Mouse (Mus musculus) ES-E14 (cell line): ENCODE measurements around the gene Fam172a. TPM values are rescaled to one million over a fixed set of nuclear protein-coding genes. Genes with fewer than 3 reads are reported as not detected.

Experiments
- DNase-seq: peaks from one replicate; pipeline ENCODE4 v3.0.0-alpha.2; 2013; ENCODE audit warnings: low read depth, low spot score
- H3K27ac ChIP-seq: 2 replicates; pipeline ENCODE4 v1.5.1; 2012; ENCODE audit warnings: low read depth, mild to moderate bottlenecking, low read length, moderate library complexity, mixed read lengths; ENCODE audit not compliant: poor library complexity, insufficient read depth, severe bottlenecking
- H3K36me3 ChIP-seq: 2 replicates; pipeline ENCODE4 v1.6.1; 2012; ENCODE audit warnings: mild to moderate bottlenecking, low read length, moderate library complexity, mixed read lengths; ENCODE audit not compliant: control insufficient read depth, poor library complexity, insufficient read depth, severe bottlenecking
- H3K4me1 ChIP-seq, 2 experiments: fragments of 150-350 bp in 1 of 2; sonication (generic) in 1 of 2; 2 replicates each; pipeline ENCODE4 v1.6.1; 2012; ENCODE audit warnings: low read length in 2 of 2, mild to moderate bottlenecking in 1 of 2, mixed read lengths in 1 of 2; ENCODE audit not compliant: control insufficient read depth in 2 of 2, insufficient read depth in 2 of 2, poor library complexity in 1 of 2
- H3K4me3 ChIP-seq, 2 experiments: fragments of 150-350 bp in 1 of 2; sonication (generic) in 1 of 2; 2 replicates each; pipeline ENCODE4 v1.5.1; 2012; ENCODE audit warnings: low read length in 2 of 2, low read depth in 1 of 2, mild to moderate bottlenecking in 1 of 2, mixed read lengths in 1 of 2; ENCODE audit not compliant: insufficient read depth in 1 of 2, poor library complexity in 1 of 2, severe bottlenecking in 1 of 2
- H3K9ac ChIP-seq: 2 replicates; pipeline ENCODE4 v1.6.1; 2012; ENCODE audit warnings: low read depth, mild to moderate bottlenecking, low read length, mixed read lengths; ENCODE audit not compliant: poor library complexity, insufficient read depth, severe bottlenecking
- H3K9me3 ChIP-seq: fragments of 150-350 bp; sonication (generic); 2 replicates; pipeline ENCODE4 v1.6.1; 2012; ENCODE audit warnings: low read depth, mild to moderate bottlenecking, low read length; ENCODE audit not compliant: control insufficient read depth, insufficient read depth
- CHD2 ChIP-seq: IDR thresholded peaks from 2 replicates; pipeline ENCODE4 v1.6.1; 2014; ENCODE audit warnings: mild to moderate bottlenecking, low read depth, low read length, inconsistent platforms
- HCFC1 ChIP-seq: IDR thresholded peaks from 2 replicates; pipeline ENCODE4 v1.6.1; 2012; ENCODE audit warnings: low read length, inconsistent platforms, borderline replicate concordance; ENCODE audit not compliant: insufficient read depth
- MAFK ChIP-seq: IDR thresholded peaks from 2 replicates; pipeline ENCODE4 v1.6.1; 2014; ENCODE audit warnings: mild to moderate bottlenecking, low read depth, low read length, inconsistent platforms; ENCODE audit not compliant: insufficient read depth
- ZC3H11A ChIP-seq: IDR thresholded peaks from 2 replicates; pipeline ENCODE4 v1.6.1; 2012; ENCODE audit warnings: low read depth, mild to moderate bottlenecking, inconsistent platforms, low read length, borderline replicate concordance
- ZNF384 ChIP-seq: IDR thresholded peaks from 2 replicates; pipeline ENCODE4 v1.6.1; 2012; ENCODE audit warnings: low read depth, low read length, inconsistent platforms
- in situ Hi-C, 2 experiments: fragments of 600-800 bp; cut with MboI; formaldehyde crosslinking; loops; one replicate each; pipeline ENCODE4 v1.15.1; 2025; ENCODE audit warnings: low sequenced_read_pairs in 2 of 2, inconsistent platforms in 1 of 2; ENCODE audit not compliant: unreplicated experiment in 2 of 2
- total RNA-seq: library from RNA; depleted of rRNA; stranded (reverse); fragments of 300-350 nt; gene quantifications from 2 replicates; pipeline ENCODE4 v1.2.3, GENCODE M21; 2012

Fam172a gene
- total RNA-seq, 1 experiment: 8.7 TPM

DNA sequence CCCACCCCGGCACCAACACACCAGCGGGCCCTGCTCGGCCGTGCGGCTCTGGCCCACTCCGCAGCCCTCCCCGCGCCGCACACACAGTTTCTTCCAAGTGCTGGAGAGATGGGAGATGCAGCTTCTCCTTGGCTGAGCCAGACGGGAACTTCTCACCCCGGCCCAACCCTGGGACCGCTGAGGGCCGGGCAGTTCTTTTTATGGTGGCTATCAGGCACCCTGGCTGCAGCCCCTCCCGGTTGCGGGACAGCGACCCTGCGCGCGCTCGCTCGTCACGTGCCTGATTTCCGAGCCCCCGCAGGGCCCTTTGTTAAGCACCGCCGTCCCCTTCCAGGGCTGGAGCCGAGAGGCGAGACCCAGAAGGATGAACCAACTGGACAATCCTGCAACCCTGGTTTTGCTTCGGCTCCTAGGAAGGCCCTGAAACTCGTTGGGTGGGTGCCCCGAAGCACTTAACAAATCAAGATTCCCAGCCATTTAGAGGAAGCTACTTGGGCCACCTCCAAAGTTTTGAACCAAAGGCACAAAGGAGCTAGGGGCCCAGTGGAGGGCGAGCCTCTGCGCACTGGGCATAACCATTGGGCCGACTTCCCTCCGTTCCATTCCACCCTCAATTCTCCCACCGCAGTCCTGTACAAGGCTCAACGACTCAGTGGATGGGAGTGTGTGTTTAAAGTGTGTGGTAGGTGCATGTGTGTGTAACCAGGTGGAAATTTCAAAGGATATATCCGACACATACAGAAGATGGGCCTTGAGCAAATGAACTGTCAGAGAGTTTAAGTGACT is 477.7 kb downstream of the Fam172a start:
- in situ Hi-C loops: loop anchor here in 1 of 2 experiments (10.0 to 25.0 kb wide), 2 partner anchors 195 to 1342 kb away; no protein-coding TSS in a partner anchor
- DNase-seq: no peak
- Histone ChIP-seq H3K27ac (no peak overlapping the region), H3K36me3 (no peaks in the 10 kb centered on the region), H3K4me3 (peak overlapping the region; percentile 39 to 56), H3K4me1 (no peaks in the 10 kb centered on the region), H3K9me3 (no peaks in the 10 kb centered on the region), H3K9ac (no peak overlapping the region)
- TF ChIP-seq MAFK (no peak), CHD2 (no peak), ZNF384 (no peak), HCFC1 (no peak), ZC3H11A (no peak)

DNA sequence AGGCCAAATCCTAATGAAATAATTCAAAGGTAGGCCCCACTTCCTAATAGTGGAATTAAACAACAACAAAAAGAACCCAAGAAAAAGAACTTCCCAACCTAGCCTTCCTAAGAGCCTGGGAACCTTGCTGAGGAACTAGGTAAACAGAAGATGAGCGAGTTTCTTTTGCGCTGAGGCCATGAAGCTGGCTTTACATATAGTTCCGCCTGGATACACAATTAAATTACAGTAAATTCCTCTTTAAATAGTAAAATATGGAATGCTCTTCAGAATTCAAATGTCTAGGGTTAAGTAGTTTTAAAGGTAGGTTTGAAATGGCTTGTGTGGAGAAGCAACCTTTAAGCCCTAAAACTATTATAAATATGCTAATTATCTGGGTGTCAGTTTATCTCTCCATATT is 478.4 kb downstream of the Fam172a start:
- no peaks in the 10 kb centered on the region for H3K9me3 ChIP-seq
- H3K4me3 ChIP-seq: no peak overlapping the region
- H3K9ac ChIP-seq: no peak overlapping the region
- no peak for TF ChIP-seq CHD2
- TF ChIP-seq ZNF384: no peak
- TF ChIP-seq ZC3H11A: no peak
- no peak for TF ChIP-seq HCFC1
- no peak for TF ChIP-seq MAFK
- in situ Hi-C loops: loop anchor here in 1 of 2 experiments (10.0 to 25.0 kb wide), 2 partner anchors 195 to 1343 kb away; no protein-coding TSS in a partner anchor
- H3K36me3 ChIP-seq: no peaks in the 10 kb centered on the region
- no peak for DNase-seq
- H3K27ac ChIP-seq: no peak overlapping the region
- H3K4me1 ChIP-seq: no peaks in the 10 kb centered on the region

- H3K4me3 ChIP-seq: peak overlapping the region in 1 of 2 experiments; percentile 30; a peak in 1 of 4 replicates
- no peaks in the 10 kb centered on the region for H3K36me3 ChIP-seq
- no peak for DNase-seq
- in situ Hi-C loops: loop anchor here in 1 of 2 experiments (10.0 to 25.0 kb wide), 2 partner anchors 196 to 1344 kb away; no protein-coding TSS in a partner anchor
- H3K9me3 ChIP-seq: no peaks in the 10 kb centered on the region
- no peaks in the 10 kb centered on the region for H3K4me1 ChIP-seq
- no peak overlapping the region for H3K27ac ChIP-seq
- H3K9ac ChIP-seq: no peak overlapping the region
- no peak for TF ChIP-seq MAFK
- no peak for TF ChIP-seq HCFC1
- no peak for TF ChIP-seq ZC3H11A
- no peak for TF ChIP-seq CHD2
- TF ChIP-seq ZNF384: no peak
These were observed 479.5 kb downstream of the Fam172a start for GRCm38 (mm10) chr13:78181071-78181929.

DNA sequence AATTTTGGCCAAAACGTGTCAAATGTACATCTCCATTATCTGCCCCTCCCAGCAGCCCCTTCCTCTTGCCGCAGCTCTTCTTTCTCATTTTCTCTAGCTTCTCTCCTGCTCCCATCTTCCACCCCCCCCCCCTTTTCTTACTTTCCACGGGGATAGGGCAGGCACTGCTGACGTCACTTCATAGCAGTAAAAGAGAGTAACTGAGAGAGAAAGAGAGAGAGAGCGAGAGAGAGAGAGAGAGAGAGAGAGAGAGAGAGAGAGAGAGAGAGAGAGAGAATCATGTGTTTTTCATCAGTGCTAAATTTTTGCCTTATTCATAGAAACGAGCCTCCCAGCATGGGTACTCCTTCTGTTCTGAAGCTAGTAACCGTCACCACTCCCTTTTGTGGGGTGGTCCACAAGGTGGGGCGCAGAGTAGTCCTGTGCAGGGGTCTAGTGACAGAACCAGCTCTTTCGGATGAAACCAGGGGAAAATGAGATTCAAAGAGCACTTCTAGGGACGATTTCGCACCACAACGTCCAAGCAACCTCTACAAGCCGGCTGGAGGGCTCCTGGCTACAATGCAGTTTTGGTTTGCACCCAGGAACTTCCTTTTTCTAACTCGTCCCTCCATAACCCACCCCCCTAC is 480.2 kb downstream of the Fam172a start:
- no peak overlapping the region for H3K9ac ChIP-seq
- in situ Hi-C loops: loop anchor here in 1 of 2 experiments (10.0 to 25.0 kb wide), 2 partner anchors 197 to 1345 kb away; no protein-coding TSS in a partner anchor

More for the DNA sequence above, 480.2 kb downstream of the Fam172a start:
- no peak for DNase-seq
- Histone ChIP-seq H3K4me1 (no peaks in the 10 kb centered on the region), H3K27ac (no peak overlapping the region), H3K36me3 (no peaks in the 10 kb centered on the region), H3K4me3 (no peak overlapping the region), H3K9me3 (no peaks in the 10 kb centered on the region)
- no peak for TF ChIP-seq ZC3H11A
- TF ChIP-seq MAFK: no peak
- TF ChIP-seq HCFC1: no peak
- TF ChIP-seq CHD2: no peak
- TF ChIP-seq ZNF384: no peak
